Mouse (Mus musculus) C2C12 (cell line): ENCODE data around the gene Orc3. TPM values are rescaled to one million over a fixed set of nuclear protein-coding genes. Genes with fewer than 3 reads are reported as not detected.
A peak's percentile ranks its signal among the peaks of the same experiment; 100 is the strongest.

ENCODE experiments used
- H3K27me3 ChIP-seq: one replicate; pipeline ENCODE4 v1.6.1; 2011; ENCODE audit not compliant: control insufficient read depth, insufficient read depth, insufficient read length
- H3K36me3 ChIP-seq: one replicate; pipeline ENCODE4 v1.6.1; 2011; ENCODE audit not compliant: control insufficient read depth, insufficient read depth
- H3K4me3 ChIP-seq: one replicate; pipeline ENCODE4 v1.5.1; 2011; ENCODE audit warnings: mild to moderate bottlenecking, control low read depth; ENCODE audit not compliant: poor library complexity, insufficient read depth, severe bottlenecking
- H3K79me2 ChIP-seq: one replicate; pipeline ENCODE4 v1.6.1; 2011; ENCODE audit not compliant: control insufficient read depth, insufficient read depth
- H3K79me3 ChIP-seq: one replicate; pipeline ENCODE4 v1.6.1; 2011; ENCODE audit warnings: low read depth, control low read depth
- H3ac ChIP-seq: one replicate; pipeline ENCODE3; 2011; ENCODE audit warnings: low read depth; ENCODE audit not compliant: control insufficient read depth, insufficient read length
- CEBPB ChIP-seq: IDR thresholded peaks from one replicate; pipeline ENCODE4 v1.6.1; 2011; ENCODE audit warnings: low read depth, mild to moderate bottlenecking, control low read depth, moderate library complexity
- CTCF ChIP-seq: IDR thresholded peaks from one replicate; pipeline ENCODE4 v1.5.1; 2011; ENCODE audit not compliant: control insufficient read depth, insufficient read depth, insufficient read length
- FOSL1 ChIP-seq: IDR thresholded peaks from one replicate; pipeline ENCODE4 v1.8.0; 2011; ENCODE audit warnings: mild to moderate bottlenecking, low read length; ENCODE audit not compliant: poor library complexity, insufficient read depth, severe bottlenecking
- MAX ChIP-seq: IDR thresholded peaks from one replicate; pipeline ENCODE4 v1.6.1; 2011; ENCODE audit warnings: mild to moderate bottlenecking, control low read depth
- MYOD1 ChIP-seq: IDR thresholded peaks from one replicate; pipeline ENCODE4 v1.6.1; 2011; ENCODE audit warnings: low read depth; ENCODE audit not compliant: control insufficient read depth, insufficient read length
- MYOG ChIP-seq: IDR thresholded peaks from one replicate; pipeline ENCODE4 v1.6.1; 2011; ENCODE audit not compliant: control insufficient read depth, insufficient read length; ENCODE audit errors: extremely low read depth
- USF1 ChIP-seq: IDR thresholded peaks from one replicate; pipeline ENCODE4 v1.6.1; 2011; ENCODE audit warnings: low read depth, mild to moderate bottlenecking, control low read depth, moderate library complexity
- polyA plus RNA-seq: library from polyadenylated mRNA; unstranded; fragments of >200 nt; fragmentation: generic; extraction: Trizol; gene quantifications from one replicate; pipeline ENCODE4 v1.2.1, GENCODE M21; 2012; ENCODE audit warnings: missing spikeins

Orc3 gene
- polyA plus RNA-seq, 1 experiment, result 14.2 TPM

DNA sequence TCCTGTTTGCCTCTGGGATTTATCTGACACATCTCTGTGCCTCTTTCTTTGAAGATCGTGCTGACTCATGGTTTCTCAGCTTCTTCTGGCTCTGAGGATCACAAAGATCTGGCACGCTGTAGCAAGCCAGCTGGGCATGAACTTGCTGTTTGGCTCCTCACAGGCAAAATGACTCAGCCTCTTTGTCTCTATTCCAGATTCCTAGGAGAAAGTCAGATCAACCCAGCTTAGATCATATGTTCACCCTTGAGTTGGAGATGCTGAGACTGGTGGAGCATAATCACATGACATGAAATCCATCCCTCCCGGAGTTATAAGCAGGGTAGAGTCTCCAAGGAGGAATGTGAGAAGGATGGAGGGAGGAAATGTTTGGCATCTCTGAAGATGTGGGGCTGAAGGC is 91.9 kb downstream of the Orc3 start:
- TF ChIP-seq MYOD1 (peak; percentile 24), CEBPB (no peak), MYOG (no peak), CTCF (no peak), FOSL1 (peak; percentile 15), MAX (no peak), USF1 (peak; percentile 64)
- H3ac ChIP-seq, result no peak overlapping the region
- no peaks in the 10 kb centered on the region for H3K79me3 ChIP-seq
- H3K79me2 ChIP-seq, result no peaks in the 10 kb centered on the region
- no peaks in the 10 kb centered on the region for H3K36me3 ChIP-seq
- H3K4me3 ChIP-seq, result no peak overlapping the region
- no peaks in the 10 kb centered on the region for H3K27me3 ChIP-seq

Other genes starting within 250 kb of the Orc3 start
- gene Akirin2, start 64.0 kb downstream of the Orc3 start, polyA plus RNA-seq, result 59.6 TPM
- gene Rars2, start within 50 bp of the Orc3 start, polyA plus RNA-seq, result 9.7 TPM
- 18.4 TPM for gene Slc35a1, start 72.5 kb upstream of the Orc3 start, polyA plus RNA-seq
- 0.04 TPM for gene Cfap206, start 115.3 kb upstream of the Orc3 start, polyA plus RNA-seq
- not detected for gene Gm136, start 141.3 kb upstream of the Orc3 start, polyA plus RNA-seq
- gene Smim8, start 163.5 kb upstream of the Orc3 start, polyA plus RNA-seq, result 11.1 TPM